1 mouse cellular context compared by ENCODE assay signal in genomic region chr3:124288936-124289335, GRCm38 (mm10). TPM values are rescaled to one million over a fixed set of nuclear protein-coding genes. Genes with fewer than 3 reads are reported as not detected.
"Had no signal": no experiment of that assay in that cellular context is flagged by ENCODE, and none has a peak within 500 bp of the region (broad histone marks: within the 10 kb centered on the region; RNA-seq: fewer than 3 reads in every experiment).

No protein-coding gene starts in this region.

RNA-seq across cellular contexts. Expression of gene Tram1l1, which starts 31.7 kb away (rescaled TPM):
- total RNA-seq: liver, adult 2 months had no signal
- polyA plus RNA-seq: liver, adult 2 months had no signal
